Mouse (Mus musculus) mesoderm, embryonic 11.5 days (tissue): Measurements from ENCODE around the gene Fbxw9.
"Not testable (repeated sequence)": the region's sequence is repeated elsewhere in the genome, so short reads cannot be mapped to it uniquely, and the experiment has no call there.

Experiments used
- DNase-seq: peaks from one replicate; pipeline ENCODE4 v3.0.0-alpha.2; 2012; ENCODE audit warnings: low read depth, low spot score

Fbxw9 gene

DNA sequence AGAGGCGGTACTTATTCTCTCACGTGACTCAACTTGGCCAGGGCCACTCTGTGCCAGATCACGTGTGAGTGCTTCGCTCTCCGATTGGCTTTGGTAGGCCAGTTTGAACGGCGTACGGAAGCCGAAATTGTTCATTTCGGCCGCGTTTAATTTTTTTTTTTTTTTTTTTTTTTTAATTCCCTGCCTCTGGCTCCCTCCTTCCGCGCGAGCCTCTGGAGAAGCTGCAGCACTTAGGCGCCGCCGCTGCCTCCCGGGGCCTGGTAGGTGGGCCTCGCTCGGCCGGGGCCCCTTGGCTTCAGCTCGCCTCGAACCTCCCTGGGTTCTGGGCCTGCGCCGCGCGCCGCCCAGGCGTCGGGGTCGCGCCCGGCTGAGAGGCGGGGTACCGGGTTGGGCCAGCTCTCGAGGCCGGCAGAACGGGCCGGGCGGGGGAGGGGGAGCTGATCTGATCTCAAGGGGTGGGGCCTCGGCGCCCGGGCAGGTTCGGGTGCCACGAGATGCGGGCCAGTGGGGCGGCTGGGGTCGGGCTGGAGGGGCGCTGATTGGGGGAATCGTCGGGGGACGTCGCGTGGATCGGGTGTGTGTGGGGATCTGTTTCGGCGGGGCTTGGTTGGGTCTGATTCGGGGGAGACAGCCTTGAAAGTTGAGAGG lies 23.0 kb upstream of the Fbxw9 start, which contains the start of gene Tnpo2:
Gene Tnpo2, plus strand, starts transcription at position 198 of the 648 bp plus-strand sequence.
- DNase-seq: peak; percentile 97

DNA sequence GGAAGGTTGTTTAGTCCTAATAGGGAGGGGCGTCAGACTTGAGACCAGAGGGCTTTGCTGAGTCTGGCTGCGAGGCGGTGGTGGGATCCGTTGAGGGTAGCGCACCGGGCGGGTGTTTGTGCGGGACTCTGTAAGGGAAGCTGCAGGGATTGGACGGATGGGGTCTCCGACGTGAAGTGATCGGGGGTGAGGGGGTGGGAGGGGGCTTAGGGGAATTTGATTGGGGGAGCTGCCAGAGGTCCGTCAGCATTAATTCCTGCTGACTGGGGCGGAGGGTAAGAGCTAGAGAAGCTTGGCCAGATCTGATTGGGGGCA lies 22.5 kb upstream of the Fbxw9 start:
- DNase-seq: peak; percentile 78

DNA sequence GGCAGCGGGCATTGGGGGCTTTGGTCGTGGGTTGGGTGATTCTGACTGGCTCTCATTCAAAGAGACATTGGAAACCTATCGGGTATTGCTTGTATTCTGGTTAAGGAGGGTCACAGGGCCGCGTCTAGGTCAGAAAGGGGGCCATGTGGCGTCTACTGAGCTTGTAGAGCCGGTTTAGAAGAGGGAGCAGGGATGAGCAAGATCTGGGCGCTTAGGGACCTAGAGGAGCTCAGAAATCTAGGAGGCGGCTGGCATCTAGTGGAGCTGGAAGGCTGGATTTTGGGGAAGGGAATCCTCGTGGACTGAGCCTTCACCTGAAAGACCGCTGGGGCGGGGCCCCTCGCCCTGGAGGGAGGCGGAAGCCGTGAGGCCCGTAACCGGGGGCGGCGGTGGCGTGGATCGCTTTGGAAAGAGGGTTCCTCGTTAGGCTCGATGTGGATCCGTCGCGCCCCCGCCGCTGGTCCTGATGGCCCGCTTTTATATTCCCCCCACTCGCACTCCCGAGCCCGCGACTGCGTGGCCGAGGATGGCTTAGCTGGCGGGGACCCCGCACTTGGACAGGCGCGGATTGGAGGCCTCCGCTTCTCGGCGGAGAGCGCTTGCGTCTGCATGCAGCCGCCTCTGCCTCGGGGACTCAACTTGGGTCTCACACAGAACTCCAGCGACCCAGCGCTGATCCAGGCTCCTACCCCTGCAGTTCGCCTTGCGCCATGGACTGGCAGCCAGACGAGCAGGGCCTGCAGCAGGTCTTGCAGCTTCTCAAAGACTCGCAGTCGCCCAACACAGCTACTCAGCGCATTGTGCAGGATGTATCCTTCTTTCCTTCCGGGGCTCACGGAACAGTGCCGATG lies 21.9 kb upstream of the Fbxw9 start:
- peak; percentile 32 for DNase-seq

DNA sequence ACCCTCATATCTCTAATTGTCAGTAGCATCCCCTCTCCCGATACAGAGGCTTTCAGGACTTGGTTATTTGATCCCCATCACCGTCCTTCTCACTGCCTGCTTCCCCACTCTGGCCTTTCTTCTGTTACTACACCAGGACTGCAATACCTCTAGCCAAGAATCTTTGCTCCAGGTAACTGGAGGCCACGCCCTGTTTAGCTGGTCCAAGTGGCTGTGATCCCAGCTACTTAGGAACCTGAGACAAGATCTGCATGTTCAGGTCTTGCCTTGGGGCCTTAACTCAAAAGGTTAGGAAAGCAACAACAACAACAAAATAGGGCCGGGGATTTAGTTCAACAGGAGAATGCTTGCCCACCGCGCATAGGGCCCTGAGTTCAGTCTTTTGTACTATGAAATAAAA lies 16.2 kb upstream of the Fbxw9 start:
- DNase-seq: no peak

DNA sequence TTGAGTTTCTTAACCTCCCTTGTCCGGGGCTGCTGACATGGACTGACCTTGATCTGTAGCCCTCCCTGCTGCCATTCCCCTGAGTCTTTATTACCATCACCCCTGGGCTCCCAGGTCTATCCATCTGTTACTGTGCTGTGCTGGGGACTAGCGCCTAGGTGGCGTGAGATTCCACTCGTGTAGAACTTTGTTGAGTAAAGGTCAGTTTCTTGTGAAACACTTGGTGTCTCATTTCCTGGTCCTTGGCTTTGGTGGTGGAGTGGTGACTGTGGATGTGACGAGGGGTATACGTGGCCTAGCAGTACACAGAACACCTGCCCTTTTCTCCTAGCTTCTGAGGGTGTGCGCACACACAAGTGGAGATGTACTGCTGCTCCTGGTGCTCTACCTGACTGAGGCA lies 2.5 kb upstream of the Fbxw9 start:
- DNase-seq: no peak

DNA sequence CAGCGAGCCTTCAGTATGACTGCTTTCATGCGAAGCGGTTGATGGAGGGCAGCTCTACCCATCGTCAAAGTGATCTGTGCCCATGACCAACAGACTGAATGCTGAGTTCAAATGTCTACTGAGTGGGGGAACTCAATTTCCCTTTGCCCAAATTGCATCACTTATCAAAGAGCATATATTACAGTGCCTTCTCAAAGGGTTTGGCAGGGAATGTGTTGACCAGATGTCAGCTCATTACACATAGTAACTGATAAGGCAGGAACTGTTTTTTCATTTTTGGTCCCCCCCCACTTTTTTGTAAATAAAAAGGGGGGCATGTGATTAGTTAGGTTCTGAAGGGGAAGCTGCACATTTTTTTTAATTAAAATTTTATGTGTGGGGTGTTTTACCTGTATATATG lies 2.7 kb downstream of the Fbxw9 start:
- no peak for DNase-seq

DNA sequence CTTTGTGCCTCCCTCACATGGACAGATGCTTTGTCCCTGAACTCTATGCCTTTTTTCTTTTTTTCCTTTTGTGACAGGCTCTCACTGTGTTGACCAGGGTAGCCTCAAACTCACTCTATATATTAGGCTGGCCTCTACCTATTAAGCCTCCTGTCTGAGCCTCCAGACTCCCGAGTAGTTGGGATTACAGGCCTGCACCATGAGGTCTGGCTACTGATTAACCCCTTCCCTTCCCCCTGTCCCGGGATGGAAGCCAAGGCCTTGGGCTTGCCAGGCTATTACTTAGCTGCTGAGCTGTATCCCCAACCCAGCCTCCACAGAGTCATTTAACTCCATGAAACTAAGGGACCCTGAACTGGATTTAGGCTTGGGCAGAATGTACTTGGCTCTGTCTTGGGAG lies 5.4 kb downstream of the Fbxw9 start:
- no peak for DNase-seq

DNA sequence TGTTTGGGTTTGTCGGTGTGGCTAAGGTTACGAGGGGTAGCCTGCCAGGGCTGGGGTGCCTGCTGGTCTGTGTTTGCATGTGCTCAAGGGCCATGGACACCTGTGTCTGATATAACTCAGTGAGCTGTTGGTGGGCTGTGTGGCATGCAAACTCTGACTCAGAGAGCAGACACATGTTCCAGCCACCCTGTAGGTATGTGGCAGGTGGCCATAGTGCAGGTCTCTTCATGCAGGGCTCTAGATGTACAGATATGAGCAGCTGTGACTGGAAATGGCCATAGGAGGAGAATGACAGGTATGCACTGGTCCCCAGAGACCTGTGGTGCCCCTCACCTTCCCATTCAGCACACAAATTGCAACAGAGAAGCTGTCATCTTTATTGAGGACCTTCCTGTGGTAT lies 7.3 kb downstream of the Fbxw9 start:
- DNase-seq: no peak

DNA sequence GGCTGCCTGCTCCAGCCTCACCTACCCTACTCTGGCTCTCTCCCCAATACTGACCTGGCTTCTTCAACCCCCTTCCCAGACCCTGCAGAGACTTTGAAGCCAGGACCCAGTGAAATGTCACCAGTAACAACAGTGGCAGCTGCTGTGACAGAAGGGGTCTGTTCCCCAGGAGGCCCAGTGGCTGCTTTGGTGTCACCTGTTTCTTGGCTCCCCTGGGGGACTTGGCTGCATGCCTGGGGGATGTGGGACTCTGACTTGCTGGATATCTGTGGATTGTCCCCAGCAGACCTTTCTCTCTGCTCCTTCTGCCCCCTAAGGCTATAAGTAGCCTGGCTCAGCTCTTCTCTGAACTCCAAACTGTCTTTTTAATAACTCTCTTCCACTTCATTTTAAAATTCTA lies 8.1 kb downstream of the Fbxw9 start, which contains the start of gene Gm5741:
Gene Gm5741, minus strand, starts transcription at position 1 of the 400 bp plus-strand sequence.
- DNase-seq: no peak

DNA sequence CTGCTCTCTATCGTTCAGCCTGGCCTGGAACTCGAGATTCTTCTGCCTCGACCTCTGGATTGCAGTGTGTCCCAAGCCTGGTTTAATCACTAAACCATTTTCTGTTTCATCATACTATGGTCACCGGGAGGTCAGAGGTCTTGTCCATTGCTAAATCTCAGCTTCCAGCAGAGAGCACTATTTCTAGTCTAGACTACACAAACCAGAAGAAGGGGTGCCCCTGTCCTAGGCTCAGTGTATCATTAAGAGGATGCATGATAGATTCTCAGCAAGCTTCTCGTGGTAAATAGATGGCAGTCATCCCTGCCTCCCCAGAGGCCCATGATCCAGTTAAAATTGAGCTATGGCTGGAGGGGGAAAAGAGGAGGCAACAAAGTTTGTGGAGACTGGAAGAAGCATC lies 11.2 kb downstream of the Fbxw9 start:
- no peak for DNase-seq

DNA sequence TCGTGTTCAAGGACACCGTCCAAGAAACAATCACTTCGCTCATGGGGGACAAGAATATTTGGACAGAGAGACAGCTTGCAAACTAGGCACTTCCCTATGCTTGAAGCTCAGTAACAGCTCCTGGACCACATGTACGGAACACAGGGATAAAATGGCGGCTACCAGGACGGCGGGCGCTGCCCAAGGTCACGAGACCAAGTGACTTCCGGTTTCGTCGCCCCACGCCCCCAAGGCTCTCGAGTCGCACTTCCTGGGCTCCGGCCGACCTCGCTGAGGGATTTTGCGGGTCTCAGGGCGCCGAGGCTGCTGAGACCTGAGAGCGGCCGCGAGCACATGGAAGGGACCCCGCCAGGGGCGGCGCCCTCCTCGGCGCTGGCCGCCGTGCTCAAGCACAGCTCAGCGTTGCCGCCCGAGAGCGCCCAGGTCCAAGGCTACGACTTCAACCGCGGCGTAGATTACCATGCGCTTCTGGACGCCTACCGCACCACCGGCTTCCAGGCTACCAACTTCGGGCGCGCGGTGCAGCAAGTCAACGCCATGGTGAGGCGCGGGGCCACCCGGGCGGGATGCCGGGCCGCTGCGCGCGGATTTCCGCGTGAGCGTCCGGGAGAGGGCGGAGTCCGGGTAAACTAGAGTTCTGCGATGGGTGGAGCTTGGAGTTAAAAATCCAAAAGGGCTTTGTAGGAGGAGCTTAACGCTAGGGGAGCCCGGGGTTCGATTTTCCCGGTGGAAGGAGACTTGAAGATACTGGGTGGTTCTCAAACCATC lies 11.8 kb downstream of the Fbxw9 start, which contains the start of gene Dhps:
Gene Dhps, plus strand, starts transcription at position 244 of the 768 bp plus-strand sequence.
- peak; percentile 90 for DNase-seq

DNA sequence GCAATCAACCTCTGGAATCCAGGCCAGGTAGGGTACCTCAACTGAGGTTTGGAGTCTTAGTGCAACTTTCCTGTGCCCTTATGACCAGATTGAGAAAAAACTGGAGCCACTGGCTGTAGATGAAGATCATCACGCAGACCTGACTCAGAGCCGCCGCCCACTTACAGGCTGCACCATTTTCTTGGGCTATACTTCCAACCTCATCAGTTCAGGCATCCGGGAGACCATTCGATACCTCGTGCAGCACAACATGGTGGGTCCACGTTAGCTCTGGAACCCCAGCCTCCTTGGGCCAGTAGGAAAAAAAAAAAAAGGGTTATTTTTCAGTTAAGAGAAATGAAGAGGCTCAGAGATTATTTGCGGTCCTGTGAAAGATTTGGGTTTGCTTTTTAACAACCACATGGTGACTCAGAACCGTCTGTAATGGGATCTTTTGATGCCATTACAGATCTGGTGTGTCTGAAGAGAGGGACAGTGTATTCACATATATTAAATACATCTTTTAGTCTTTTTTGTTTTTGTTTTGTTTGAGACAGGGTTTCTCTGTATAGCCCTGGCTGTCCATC lies 12.6 kb downstream of the Fbxw9 start:
- DNase-seq: no peak

DNA sequence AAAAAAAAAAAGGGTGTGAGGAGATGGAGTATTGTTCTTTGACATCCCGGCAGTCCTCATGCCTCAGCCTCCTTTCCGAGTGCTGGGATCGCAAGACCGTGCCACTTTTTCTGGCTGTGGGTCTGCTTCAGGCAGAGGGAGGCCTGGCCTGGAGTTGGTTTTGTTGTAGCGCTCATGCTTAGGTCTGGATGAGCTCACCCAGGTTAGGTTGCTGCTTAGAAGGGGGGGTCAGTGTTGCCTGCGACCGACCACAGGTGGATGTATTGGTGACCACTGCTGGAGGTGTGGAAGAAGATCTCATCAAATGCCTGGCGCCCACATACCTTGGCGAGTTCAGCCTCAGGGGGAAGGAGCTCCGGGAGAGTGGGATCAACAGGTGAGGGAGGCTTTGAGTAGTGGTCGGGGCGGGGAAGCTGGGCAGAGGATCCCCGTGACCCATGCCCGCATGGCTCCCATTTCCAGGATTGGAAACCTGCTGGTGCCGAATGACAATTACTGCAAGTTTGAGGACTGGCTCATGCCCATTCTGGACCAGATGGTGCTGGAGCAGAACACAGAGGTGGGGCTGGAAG lies 13.3 kb downstream of the Fbxw9 start:
- no peak for DNase-seq

DNA sequence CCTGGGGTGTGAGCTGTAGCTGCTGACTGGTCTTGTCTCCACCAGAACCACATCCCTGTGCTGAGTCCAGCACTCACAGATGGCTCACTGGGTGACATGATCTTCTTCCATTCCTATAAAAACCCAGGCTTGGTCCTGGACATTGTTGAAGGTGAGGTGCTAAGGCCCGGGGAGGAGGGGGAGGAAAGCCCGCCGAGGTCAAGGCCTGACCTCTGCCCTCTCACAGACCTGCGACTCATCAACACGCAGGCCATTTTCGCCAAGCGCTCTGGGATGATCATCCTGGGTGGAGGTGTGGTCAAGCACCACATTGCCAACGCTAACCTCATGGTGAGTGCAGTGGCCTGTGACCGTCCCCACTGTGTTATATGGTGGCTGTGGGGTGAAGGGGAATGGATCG lies 14.3 kb downstream of the Fbxw9 start:
- DNase-seq: no peak

DNA sequence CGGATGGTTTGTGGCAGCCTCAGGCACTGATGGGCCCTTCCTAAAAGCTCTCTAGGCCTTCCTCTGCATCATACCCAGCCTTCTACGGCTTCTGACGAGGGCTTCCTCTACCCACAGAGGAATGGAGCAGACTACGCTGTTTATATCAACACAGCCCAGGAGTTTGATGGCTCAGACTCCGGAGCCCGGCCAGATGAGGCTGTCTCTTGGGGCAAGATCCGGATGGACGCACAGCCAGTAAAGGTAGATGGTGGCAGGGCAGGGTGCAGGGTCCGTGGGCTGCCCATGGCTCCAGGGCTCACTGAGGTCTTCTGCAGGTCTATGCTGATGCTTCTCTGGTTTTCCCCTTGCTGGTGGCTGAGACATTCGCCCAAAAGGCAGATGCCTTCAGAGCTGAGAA lies 14.8 kb downstream of the Fbxw9 start:
- DNase-seq: no peak

DNA sequence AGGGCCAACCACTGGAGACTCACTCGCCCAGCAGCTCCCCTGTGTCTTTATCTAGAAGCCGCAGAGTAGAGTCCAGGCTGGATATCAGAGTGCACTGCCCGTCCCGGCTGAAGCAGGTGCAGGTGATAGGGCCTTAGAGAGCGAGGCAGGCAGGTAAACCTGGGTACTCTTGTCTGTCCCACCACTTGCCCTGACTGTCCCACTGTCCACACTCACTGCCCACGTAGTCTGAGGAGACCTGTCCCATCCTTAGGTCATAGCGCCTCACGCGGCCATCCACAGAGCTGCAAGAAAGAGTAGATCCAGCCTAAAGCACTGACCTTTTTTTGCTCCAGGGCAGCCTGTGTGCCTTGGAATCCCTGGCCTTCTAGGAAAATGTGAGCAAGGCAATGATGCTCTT lies 16.1 kb downstream of the Fbxw9 start:
- DNase-seq: peak; percentile 40

DNA sequence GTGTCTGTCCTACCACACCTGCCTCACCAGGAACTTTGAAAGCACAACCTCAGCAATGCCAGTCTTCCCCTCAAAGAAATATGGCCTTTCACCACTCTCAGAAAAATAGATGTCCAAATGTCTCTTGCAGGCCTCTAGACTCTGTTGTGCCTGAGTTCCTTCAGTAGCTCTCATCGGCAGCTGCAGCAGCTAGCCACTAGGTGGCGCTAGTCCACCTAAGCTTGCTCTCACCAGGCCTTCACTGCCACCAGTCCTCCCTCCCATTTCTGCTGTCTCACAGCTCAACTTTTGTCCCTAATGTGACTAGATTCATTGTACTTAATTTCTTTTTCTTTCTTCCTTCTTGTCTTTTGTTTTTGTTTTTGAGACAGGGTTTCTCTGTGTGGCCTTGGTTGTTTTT lies 17.1 kb downstream of the Fbxw9 start:
- peak; percentile 89 for DNase-seq

DNA sequence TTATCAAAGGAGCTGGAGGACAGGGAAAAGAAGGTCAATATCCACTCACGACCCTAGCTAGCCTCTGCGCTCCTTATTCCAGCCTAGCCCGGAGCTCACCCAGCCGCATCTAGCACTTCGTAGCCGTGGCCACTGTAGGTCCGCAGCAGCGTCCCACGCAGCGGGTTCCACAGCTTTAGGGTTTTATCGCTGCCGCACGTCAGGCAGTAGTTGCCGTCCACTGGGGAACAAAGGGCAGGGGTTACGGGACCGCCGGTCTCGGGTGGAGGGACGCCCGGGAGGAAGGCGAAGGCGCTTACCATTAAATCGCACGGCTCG lies 20.3 kb downstream of the Fbxw9 start:
- DNase-seq: no peak

DNA sequence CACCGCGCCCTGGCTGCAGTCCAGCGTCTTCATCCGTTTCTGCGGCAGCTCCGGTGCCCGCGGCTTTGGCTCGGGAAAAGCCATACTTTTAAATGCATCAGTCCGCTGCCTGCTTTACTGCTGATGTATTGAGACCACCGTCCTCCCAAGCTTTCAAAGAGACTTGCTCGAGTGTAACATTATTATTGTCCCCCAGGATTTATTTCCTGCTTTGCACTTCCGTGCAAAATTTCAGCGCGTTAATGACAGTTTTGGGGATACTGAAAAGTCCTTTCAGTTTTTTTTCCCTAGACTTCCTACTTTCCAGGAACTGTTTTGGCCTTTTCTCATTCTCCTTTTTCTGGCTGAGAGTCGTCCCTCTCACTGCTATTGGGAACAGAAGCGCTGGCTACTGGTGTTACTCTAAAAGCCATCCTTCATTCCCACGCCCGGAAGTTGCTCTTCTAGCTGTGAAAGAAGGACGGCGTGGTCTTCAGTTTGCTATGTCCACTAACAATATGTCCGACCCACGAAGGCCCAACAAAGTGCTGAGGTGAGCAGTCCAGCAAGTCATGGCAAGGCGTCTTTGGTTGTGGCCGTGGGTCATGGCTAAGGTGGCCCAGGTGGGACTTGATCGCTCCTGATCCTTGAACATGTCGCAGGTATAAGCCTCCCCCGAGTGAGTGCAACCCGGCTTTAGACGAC lies 20.8 kb downstream of the Fbxw9 start, which contains the start of gene Wdr83os:
Gene Wdr83os, plus strand, starts transcription at position 209 of the 684 bp plus-strand sequence.
- DNase-seq: peak; percentile 79

DNA sequence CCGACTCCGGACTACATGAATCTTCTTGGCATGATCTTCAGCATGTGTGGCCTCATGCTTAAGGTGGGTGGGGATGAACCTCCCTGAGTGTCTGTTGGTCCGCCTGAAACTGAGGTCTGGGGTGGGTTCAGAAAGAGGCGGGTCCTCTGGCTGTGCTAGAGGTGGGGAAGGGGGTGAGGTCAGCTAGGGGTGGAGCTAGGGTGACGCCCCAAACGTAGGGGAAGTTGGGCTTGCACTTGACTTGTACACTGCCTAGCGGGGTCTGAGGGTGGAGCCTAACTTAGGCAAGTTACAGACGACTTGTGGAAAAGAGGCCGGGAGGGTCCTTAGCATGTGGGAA lies 21.3 kb downstream of the Fbxw9 start, which contains the start of gene Wdr83:
Gene Wdr83, minus strand, starts transcription at position 91 of the 340 bp plus-strand sequence.
- peak; percentile 58 for DNase-seq

DNA sequence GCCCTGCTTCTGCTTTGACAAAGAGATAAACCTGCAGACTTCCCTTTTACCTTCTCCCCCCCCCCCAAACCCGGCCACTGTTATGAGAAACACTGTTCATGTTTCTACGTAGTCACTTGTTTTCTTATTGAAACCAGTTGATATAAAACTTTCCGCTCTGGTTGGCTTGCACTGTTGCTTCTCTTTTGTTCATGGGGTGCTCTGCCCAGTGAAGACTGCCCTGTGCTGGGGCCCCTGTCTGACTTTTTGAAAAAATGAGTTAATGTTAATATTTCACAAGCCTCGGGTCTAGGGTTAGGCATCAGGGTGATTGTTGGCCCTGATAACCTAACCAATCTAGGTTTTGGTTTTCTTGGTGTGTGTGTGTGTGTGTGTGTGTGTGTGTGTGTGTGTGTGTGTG lies 22.3 kb downstream of the Fbxw9 start:
- DNase-seq: not testable (repeated sequence)
